Mouse (Mus musculus) urinary bladder, postnatal 10 days (tissue): Measurements from ENCODE around the gene Rab9.
"Not testable (repeated sequence)": the region's sequence is repeated elsewhere in the genome, so short reads cannot be mapped to it uniquely, and the experiment has no call there.

ENCODE experiments used
- DNase-seq: peaks from one replicate; pipeline ENCODE4 v3.0.0; 2022; ENCODE audit warnings: low spot score

The Rab9 gene

DNA sequence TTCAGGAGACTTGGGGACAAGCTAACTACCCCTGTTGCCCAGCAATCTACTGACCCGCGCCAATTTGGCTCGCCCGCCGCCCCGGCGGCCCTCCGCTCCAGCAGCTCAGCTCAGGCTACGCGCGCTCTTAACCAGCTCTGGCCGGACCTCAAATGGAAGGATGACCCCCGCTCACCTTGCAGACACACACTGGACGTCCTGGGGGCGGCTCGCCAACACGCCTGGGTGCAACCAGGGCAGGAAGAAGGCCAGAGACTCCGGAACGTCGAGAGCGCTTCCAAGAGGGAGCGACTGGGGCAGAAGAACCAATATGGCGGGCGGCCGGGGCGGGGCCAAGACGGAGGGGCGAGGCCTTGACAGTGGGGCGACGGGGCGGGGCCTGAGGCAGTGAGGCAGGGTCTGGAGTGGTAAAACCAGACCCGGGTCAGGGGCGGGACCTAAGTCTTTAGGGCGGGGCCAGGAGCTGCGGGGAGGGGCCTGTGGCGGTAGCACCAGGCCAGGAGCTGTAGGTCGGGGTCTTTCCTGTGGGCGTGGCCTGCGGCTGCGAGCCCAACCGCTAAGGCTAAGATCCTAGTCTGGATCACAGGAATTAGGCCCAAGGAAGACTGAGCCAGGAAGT is at the start of gene Rab9:
Rab9 (minus strand) TSS at position 503 of the 619 bp plus-strand sequence.
- peak; percentile 70 for DNase-seq

DNA sequence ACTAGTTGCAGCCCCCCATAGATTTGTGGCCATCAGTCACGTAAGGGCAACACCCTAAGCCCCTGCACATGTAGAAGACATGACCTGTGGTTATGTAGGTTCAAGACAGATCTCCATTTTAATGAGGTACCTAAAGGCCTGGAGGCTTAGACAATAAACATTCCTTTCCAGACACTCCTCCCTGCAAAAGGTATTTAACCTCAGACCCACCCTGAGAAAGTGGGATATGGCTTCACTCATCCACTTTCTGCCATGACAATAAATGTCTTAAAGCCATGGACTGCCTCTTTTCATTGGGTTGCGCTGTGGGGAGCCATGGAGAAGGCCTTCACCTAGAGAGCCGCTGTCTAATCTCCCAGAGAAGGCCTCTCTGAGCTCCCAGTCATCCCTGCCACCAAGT is 48.5 kb upstream of the Rab9 start:
- no peak for DNase-seq

DNA sequence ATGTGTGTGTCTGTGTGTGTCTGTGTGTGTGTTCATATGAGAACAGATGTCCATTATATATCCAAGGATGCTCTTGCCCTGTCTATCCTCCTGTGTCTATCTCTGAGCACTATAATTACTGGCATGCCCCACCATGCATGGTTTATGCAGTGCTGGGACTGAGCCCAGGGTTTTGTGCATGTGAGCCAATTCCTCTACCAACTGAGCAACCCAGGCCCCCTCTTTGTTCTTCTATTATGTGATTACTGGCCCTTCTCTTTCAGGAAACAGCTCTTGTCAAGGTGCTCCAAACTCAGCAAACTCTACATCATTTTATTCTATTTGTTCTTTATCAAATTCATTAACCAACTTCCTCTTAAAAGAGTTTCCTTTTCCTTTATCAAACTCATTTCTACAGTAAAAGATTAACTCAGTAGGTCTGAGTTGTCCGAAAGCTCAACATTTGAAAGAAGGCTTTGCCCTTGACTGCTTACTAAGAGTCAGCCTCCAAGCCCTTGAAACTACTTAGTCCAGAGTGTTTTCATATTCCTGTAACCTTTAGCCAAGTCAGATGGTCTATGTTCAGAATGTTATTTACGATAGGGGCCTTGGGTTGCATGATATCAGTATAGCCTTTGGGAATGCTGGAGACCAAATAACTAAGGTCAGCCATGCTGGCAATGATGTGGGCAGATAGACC is 46.1 kb upstream of the Rab9 start:
- no peak for DNase-seq

DNA sequence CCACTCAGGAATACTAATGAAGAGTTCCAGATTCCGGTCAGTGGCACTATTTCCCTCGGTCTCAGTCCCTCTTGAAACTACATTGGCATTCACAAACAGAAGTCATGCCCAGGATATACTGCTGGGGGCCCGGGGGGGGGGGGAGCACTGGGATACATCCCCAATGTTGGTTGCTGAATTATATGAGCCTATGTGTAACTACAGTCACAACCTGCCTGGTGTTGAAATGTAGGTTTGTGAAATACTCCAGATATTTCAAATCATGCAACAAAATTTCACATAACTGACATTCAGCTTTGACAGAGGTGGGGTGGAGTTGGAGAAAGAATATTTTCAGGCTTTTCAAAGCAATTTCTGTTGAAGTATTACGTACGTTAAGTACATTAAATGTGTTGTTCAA is 41.1 kb upstream of the Rab9 start:
- no peak for DNase-seq

DNA sequence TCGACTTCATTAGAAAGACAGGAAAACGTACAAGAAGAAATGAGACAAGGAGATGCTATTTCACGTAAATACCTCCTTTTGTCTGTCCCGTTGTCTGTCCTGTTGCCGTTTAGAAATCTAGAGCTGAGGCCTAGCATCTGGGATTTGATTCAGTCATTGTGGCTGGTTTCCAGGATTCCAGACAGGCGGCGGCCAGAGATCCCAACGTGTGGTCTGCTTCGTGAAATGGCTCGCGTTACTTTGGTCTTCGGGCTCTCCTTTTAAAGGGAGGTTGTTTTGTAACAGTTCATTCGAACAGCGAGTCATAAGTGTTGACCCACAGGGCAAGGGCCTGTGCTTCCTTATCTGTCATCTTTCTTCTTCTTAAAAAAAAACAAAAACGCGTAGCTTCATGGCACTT is 38.7 kb upstream of the Rab9 start, which contains the start of gene Tceanc:
Tceanc (minus strand) TSS at position 223 of the 400 bp plus-strand sequence.
- no peak for DNase-seq

DNA sequence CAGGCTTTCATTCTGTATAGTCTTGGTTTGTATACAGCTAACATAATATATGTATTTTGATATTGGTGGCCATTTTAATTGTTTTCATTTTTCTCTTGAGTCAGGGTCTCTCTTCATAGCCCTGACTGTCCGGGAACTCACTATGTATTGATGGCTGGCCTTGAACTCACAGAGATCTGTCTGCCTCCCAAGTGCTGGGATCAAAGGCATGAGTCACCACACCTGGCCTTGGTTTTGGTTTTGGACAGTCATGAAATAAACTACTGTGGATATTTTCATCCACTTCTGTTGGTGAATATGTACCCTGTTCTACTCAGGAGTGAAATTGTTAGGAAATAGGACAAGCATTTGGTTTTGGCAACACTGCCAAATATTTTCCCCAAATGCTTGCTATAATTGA is 37.0 kb upstream of the Rab9 start:
- no peak for DNase-seq

DNA sequence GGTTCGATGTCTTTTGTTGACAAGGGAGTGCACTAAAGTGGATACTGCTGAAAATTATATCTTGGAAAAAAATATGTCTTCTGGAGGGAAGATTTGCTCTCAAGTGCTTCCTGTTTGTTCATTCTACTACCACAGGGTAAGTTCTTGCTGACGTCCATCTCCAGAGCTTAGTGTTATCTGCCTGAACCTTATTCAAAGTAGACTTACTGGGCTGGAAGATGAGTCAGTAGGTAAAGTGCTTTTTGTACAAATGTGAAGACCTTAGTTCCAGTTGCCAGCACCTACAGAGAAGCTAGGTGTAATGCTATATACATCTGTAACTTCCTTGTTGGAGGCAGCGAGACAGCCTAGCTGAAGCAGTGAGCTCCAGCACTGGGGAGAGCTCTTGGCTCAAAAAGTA is 36.3 kb upstream of the Rab9 start:
- DNase-seq, result no peak

DNA sequence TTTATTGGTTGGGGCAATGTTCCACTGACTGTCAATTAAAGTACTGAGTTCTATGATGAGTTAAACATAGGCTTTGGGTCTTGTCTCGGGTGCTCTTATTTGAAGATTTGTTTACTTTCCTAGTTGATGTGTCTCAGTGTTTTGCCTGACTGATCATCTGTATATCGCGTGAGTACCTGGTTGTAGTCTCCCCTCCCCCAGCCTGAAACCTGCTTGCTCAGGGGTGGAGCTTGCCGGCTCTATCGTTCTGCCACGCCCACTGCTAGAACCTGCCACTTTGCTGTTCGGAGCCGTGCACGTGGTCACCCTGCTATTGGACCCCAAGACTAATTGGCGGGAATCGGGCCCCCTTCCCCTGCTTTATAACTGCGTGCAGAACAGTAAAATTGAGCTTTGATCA is 34.4 kb upstream of the Rab9 start:
- DNase-seq, result not testable (repeated sequence)

DNA sequence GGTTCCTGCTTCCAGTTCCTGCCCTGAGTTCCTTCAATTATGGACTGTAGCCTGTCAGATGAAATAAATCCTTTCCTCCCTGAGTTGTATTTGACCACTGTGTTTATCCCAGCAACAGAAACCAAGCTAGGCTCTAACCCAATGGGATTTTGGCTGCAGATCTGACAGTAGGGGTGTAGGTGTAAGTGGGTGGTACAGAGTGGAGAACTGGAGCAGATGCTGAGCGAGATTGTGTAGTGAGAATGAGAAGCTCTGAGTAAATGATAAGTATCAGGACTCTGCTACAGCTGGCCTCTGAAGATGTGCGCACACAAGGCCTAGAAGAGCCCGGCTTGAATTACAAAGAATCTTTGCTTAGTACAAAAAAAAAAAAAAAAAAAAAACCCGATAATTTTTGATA is 32.4 kb upstream of the Rab9 start:
- DNase-seq, result no peak

DNA sequence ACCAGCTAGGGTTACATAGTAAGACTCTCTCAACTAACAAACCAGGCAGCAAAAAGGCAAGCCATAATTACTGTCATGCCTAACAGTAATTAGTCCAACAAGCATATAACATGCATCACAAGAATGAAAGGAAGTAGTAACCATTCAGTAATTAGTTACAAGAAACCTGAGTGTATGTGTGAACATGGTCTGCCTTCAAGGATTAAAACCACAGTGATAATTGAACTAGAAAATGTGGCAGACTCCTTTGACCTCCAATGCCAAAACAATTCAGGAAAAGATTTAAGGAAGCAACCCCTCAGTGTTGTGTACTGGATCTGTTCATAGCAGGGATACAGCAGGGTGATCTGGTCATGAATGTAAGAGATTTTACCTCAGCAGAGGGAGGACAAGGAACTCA is 31.4 kb upstream of the Rab9 start:
- no peak for DNase-seq

DNA sequence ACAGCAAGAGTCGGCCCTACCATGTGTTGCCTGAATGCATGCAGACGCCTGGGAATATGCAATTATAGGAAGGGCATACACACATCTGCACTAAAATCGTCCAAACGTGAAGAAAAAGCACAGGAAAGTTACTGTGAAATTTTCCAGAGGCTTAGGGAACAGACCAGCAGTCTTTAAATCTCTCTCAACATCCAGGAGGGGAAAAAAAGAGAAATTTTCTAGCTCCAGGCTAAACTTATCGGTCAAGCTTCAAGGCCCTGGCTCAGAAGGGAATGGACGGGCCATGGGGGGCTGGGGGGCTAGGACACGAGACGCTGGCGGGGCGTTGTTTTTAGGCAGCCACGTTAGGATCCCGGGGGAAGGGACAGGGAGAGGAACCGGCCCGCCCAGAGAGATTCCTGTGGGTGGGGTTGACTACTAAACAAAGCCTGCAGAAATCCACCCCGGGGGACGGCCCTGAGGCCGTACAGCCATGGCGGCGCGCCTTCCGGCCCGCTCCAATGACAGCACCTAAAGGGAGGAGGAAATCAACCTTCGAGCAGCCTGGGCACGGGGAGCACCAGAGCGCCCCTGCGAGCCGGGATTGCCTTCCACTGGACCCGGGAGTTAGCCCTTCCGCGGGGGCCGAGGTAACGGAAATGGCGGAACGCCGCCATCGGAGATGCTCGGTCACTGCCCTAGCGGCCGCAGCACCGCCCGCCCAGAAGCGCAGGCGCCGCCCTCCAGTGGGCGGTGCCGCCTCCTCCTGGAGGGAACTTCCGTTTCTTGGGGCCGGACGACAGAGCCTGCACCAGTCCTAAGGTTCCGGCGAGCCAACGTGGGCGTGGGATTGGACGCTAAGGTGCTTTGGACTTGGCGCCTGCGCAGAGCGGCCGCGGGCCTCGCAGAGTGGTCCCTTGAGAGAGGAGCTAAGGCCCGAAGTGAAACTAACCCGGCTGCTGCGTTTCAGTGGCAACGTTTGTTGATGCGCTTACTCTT is 30.4 kb upstream of the Rab9 start:
- DNase-seq, result peak; percentile 45

DNA sequence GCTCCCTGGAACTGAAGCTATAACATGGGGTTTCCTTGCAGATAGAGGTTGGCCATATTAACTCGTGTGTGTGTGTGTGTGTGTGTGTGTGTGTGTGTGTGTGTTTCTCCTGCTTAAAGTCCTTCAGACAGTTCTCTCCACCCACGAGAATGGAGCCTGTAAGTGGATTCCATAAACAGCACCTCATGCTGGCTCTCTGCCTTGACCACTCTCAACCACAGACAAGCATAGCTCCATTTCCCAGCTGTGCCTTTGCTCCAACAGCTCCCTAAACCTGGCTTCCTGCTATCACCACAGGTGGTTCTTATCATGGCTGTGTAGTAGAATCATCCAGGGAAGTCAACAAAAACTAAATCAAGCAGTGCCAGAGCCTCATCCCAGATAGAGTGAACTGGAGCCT is 24.8 kb upstream of the Rab9 start:
- DNase-seq, result no peak

DNA sequence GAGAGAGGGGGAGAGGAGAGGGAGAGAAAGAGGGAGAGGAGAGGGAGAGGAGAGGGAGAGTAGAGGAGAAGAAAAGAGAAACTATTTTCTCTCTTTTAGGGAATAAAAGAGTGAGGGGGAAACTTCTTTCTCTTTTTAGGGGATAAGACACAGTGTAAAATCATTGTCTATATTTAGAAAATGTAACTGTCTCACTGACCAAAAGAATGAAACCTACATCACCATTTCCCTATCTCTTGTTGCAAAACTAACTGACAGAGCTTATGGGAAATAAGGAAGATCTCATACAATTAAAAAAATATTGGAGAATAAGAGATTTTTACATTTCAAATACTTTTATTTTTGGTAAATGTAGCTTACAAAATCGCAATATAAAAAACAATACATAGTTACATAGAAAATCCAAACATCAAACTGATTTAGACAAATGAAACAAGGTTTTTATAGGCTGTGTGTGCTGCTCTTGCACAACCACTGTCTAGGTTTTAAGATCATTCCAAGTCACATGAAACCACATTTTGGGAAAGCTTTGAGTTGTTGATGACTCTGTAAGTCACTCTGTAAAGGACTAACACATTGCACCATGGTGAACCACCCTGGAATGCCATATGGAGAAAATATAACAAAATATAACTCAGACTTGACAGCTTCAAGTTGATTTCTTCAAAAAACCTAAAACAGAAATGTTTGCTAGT is 20.0 kb upstream of the Rab9 start:
- DNase-seq, result no peak

DNA sequence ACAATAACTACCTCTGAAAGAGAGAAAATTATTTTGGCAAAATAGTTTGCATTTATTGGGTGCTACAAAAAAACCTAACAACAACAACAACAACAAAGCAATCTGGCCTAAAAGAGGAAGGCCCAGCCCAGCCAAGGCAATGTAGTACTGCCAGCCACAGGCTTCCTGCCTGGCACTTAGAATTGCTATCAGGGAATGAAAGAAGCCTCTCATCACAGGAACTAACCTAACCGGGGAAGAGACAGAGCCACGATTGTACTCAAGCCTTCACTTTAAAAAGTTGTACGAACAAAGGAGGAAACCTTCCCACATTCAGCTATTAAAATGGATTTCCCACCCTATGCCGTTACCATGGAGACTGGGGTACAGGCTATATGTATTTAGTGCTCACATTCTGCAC is 18.1 kb upstream of the Rab9 start:
- DNase-seq, result no peak

DNA sequence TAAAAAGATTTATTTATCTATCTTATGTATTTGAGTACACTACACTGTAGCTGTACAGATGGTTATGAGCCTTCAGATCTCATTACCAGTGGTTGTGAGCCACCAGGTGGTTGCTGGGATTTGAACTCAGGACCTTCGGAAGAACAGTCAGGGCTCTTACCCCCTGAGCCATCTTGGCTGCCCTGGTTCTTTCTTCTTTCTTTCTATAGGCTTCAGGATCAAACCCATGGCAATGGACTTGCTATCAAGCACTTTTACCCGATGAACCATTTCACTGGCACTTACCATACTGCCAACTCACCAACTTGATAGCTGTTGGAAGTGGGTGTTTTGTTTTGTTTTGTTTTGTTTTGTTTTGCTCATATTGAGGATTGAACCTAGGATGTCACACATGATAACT is 15.4 kb upstream of the Rab9 start:
- DNase-seq, result no peak

DNA sequence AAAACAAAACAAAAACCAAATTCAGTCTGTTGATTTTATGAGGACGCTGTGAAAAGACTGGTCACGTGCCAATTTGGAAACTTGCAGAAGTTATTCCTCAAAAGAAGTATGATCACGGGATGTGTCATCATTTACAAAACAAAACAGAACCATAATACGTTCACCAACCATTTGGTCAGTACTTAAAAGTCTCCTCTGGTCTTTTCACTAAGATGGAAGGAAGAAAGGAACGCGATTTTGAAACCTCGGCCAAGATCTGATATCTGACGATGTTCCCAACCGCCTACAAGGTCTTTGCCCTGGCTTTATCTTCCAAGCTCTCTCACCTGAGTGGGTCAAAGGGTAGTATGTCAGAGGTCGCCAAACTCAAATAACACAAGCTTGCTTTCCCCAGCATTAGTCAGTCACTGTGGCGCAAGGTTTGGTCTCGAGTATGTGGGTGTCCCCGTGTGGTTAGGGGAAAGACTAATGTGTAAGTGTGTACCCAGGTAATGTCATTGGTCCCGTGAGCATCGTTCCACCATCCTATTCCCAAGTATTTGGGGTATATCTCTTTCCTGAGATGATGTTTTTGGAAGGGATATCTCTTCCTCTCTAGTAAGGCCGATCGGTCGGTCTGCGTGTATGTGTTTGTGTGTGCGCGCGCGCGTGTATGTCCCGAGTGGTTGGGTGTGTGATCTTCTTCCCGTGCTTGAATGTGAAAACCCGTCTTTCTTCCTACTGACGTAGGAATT is 869 bp downstream of the Rab9 start:
- DNase-seq, result no peak

DNA sequence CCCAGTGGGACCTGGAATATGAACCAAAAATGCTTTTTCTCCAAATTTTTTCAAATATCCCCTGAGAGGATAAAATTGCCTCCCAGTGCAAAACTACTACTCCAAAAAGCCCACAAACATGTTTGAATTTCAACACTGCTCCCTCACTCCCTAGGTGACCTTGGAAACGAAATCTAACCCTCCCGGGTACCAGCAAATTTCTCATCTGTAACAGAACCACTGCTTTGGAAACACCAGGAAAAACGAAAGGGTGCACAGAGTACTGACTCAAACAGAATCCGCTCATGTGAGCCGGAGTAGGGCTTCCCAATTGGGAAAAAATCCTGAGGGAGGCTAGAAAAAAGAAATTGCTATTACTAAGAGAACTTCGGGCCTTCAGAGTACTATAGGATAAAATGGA is 2.3 kb downstream of the Rab9 start:
- DNase-seq, result no peak

DNA sequence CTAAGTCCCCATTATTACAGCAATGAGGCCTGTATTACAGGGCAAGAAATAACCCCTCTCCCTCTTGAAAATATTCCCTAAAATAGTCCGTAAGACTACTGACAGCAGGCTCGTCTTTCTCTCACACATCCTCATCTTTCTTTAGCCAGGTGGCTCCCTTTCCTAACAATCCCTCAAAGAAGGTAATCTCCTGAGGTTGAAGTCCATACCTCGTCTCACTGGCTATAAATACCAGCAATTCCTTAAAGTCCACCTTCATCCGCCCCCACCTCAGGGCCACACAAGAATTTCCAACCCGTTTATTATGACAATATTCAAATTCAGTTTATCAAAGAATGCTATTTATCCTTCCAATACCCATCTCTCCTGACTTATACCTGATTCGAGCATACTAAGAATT is 7.1 kb downstream of the Rab9 start:
- no peak for DNase-seq

DNA sequence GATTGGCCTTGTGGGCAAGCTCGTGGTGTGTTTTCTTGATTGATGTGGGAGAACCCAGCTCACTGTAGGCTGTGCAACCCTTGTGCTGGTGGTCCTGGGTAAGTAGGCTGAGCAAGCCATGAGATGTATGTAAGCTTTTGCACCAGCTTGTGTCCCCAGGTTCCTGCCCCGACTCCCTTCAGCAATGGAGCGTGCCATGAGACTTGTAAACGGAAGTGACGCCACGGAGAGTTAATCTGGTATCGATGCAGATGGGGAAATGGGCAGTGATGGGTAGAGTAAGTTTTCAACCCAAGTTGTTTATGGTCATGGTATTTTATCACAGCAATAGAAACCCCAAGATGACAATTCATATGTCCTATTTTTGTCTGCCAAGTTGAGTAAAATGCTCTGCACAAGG is 11.3 kb downstream of the Rab9 start:
- no peak for DNase-seq

DNA sequence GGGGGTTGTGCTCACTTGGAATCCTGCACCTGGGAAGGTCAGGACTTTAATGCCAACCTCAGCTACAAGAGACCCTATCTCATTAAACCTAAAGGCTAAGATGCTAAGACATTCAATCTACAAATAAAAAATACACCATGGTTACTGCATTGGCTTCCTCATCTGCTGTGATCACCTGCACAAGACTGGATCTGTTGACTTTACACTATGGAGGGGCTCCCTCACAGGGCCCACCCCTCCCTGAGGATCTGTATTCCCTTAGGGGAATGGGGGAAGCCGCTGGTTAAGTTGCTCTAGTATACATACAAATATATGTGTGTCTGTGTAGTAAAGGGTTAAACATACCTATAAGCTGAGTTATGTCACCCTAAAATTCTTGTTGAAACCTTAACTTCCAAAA is 24.1 kb downstream of the Rab9 start:
- DNase-seq, result no peak

DNA sequence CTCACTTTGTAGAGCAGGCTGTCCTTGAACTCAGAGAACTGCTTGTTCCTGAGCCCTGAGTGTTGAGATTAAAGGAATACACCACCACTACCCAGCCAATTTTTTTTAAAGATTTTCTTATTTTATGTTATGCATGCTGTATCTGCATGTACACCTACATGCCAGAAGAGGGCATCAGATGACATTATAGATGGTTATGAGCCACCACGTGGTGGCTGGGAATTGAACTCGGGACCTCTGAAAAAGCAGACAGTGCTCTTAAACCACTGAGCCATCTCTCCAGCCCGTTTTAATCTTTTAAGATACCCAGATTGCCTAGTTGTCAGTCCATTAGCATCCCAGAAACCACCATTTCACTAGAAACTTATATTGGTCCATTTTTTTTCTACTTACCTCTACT is 25.3 kb downstream of the Rab9 start:
- no peak for DNase-seq

DNA sequence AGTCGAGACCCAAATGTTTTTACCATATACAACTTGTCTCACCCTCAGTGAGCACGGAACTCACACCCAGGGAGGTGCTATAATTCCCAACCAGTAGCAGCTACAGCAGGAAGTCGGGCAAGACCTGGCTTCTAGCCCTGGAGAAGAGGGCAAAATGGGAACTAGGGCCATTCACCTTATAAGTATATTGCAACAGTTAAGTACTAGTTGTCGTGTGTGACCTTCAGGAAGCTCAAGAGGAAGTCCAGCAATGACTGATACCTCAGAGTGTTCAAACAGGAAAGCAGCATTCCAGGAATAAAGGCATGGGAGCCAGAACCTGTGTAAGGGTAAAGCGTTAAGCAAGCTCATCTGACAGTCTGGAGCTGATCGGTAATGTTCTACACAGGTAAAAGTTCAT is 26.1 kb downstream of the Rab9 start:
- DNase-seq, result no peak
